Mouse (Mus musculus): ENCODE data around the gene Diaph3. TPM values are rescaled to one million over a fixed set of nuclear protein-coding genes. Genes with fewer than 3 reads are reported as not detected.

The Diaph3 gene
- polyA plus RNA-seq, 1 experiment from 2014 or later, result 8.5 TPM

Small RNA genes within 50 kb of the gene (microRNA-seq; reads per million reads assigned to microRNA genes)
- gene Gm23438, result not detected
